Mouse (Mus musculus) hematopoietic stem cell, adult 5-6 weeks (primary cell): ENCODE measurements around the gene Prph. TPM values are rescaled to one million over a fixed set of nuclear protein-coding genes. Genes with fewer than 3 reads are reported as not detected.

Experiments
- ATAC-seq, 2 experiments: fragments of 125-278 bp in 1 of 2; replicated peaks in 1 of 2; 2 replicates each; pipeline ENCODE4 v1.8.0; 2016 to 2017; ENCODE audit warnings: inconsistent platforms in 2 of 2, mild to moderate bottlenecking in 2 of 2, moderate number of reproducible peaks in 2 of 2, low read depth in 1 of 2, moderate TSS enrichment in 1 of 2; ENCODE audit not compliant: low FRiP score in 2 of 2, poor library complexity in 2 of 2, severe bottlenecking in 2 of 2, insufficient read depth in 1 of 2, low TSS enrichment in 1 of 2
- total RNA-seq: library from RNA; stranded (forward); fragments of 172-1452, 232-1000 nt; gene quantifications from 2 replicates; pipeline ENCODE4 v1.2.3, GENCODE M21; 2017

The Prph gene
- total RNA-seq = not detected in 2 replicates

DNA sequence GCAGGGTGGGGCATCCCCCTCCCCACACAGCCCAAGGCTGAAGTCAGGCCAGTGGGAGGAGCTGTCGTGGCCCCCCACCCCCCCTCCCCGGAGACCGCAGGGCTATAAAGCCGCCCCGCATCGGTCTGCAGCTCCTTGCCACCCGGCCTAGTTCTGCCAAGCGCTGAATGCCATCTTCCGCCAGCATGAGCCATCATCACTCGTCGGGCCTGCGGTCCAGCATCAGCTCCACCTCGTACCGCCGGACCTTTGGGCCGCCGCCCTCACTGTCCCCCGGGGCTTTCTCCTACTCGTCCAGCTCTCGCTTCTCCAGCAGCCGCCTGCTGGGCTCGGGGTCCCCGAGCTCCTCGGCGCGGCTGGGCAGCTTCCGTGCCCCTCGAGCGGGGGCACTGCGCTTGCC is at the start of gene Prph:
Gene Prph (plus strand): TSS at position 135 of the 400 bp plus-strand sequence.
- ATAC-seq = no peak

DNA sequence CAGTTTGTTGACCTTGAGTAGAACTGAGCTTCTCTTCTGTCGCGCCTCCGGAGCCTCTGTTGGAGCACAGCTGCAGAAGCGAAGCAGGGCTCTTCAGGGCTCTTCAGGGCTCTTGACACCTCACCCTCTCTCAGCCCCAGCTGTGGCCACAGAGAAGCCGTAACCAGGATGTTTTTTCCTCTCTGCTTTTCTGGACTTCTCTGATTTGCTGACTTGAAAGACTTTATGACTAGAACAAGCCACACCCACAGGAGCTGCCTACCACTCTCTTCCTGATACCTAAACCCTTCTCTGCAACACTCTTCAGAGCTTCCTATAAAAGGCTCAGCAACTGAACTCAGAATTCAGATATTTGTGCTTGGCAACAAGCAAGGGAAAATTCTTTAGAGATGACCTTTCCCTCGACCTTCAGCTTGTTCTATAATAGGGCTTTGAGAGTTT is 46.2 kb upstream of the Prph start:
- ATAC-seq = peak; percentile 89 to 92

DNA sequence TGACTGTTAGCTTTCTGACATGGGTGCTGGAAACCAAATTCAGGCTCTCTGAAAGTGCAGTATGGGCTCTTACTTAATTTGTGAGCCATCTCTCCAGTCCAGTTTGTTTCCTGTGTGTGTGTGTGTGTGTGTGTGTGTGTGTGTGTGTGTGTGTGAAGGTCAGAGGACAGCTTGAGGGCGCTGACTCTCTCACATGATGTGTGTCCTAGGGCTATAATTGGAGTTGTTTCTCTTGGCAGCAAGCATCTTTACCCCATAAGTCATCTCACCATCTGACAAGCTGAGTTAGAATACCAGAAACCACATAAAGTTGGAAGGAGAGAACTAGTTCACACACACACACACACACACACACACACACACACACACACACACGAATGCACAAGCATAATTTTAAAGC is 44.1 kb upstream of the Prph start:
- peak in 1 of 2 experiments; percentile 25; a peak in 1 of 4 replicates for ATAC-seq

DNA sequence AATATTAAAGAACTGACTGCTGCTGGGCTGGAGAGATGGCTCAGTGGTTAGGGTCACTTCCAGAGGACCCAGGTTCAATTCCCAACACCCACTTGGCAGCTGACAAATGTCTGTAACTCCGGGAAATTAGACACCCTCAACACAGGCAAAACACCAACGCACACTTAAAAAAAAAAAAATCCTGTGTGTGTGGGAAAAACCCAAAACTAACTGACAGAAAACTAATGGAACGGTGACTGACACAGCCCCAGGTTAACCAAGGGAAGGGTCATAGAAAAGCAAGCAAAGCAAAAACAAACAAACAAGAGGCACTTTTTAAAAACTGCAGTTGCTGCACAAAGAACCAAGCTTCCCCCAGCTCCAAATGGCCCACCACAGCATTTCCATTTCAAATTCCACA is 43.0 kb upstream of the Prph start:
- no peak for ATAC-seq

DNA sequence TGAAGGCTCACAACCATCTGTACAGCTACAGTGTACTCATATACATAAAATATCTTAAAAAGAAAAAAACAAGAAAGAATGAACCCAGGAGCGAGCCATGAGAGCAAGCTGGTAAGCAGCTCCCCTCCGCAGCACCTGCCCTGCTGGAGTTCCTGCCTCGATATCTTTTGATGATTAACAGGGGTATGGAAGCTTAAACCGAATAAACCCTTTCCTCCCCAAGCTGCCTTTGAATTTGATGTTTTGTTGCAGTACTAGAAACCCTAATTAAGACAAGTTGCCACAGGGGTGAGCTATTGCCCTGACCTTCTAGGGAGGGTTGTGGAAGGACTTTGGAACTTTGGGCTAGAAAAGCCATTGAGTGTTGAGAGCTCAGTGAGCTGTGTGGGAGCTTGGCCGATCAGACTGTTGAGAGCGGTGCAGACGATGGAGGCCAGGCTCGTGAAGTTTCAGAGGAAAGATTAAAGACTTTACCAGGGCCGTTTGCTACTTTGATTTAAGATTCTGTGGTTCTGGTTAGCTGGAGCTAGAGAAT is 40.4 kb upstream of the Prph start:
- ATAC-seq = no peak

DNA sequence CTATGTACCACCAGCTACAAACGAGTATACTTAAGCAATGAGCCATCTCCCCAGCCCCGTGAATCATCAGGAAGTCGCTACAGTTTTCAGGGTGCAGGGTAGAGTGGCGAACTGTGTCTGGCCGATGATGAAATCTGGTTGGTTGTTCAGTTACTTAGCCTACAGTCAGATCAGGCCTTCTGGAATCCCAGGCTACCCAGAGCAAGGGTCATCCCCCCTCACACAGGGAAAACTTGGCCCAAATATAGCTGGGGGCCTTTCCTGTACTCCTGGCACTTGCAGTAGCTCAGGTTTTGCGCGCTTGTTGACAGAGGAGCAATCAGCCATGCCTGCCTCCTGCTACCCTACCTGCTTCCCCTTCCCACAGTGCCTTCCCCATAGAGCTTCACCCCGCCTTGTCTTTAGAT is 37.6 kb upstream of the Prph start:
- ATAC-seq = no peak

DNA sequence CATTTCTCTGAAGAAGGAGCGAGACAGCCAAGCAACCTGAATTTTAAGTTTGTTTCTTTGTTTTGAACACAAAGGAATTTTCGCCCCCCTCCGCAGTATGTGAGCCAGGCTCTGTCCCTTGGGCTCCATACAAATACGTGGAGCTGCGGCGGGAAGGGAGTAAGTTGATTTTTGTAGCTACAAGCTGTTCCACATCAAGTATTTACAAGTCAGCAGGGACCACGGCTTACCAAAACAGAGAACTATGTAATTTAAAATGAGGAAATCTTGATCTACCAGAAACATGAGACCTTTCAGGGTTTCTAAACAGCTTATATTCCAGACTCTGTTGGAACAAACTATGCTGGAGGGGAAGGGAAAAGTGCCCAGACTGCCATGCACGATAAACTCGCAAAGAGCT is 37.0 kb upstream of the Prph start:
- ATAC-seq = no peak

DNA sequence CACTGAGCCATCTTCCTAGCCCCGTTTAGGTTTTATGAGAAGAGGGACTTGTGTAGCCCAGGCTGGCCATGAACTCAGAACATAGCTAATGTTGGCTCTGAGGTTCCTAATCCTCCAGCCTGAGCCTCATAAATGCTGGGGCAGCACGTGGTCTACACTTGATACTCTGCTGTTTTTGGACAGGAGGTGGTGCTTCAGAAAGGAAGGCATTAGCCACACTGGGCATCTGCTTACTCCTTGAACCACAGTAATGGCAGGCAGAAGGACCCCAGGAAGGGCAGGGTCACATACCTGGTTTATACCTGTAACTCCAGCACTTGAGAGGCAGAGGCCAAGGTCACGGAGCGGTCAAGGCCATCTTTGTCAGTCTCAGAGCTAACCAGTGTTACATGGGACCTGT is 36.3 kb upstream of the Prph start:
- no peak for ATAC-seq

DNA sequence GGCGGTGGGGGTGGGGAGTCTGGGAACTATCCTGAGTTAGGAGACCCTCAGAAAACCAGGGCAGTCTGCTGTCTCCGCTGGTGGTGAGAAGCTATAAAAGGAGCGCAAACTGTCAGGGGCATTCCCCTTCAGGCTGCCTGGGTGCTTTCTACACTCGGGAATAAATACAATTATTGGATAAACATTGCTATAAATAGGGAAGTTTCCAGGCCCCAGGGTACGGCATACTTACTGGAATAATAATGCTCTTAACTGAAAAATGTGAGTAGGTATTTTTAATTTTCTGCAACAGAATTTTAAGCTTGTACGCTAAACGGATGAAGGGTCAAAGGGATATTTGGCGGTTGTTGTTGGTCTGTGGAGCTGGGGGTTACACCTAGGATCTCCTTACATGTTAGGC is 35.5 kb upstream of the Prph start:
- no peak for ATAC-seq

DNA sequence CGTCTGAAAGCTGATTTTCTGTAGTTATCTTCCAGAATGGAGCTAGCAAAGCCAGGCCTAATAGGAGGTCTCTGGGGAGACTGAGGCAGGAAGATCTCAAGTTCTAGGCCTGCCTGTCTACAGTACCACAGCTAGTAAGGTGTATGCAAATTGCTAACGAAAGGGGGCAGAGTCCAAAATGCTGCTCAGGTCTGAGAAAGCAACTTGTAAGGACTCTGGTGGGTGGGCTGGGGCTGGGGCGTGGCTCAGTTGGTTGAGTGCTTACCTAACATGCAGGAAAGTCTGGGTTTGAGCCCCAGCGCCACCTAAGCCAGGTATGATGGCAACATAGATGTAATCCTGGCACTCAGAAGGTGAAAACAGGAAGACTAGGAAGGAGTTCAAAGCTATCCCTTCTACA is 34.8 kb upstream of the Prph start:
- no peak for ATAC-seq

DNA sequence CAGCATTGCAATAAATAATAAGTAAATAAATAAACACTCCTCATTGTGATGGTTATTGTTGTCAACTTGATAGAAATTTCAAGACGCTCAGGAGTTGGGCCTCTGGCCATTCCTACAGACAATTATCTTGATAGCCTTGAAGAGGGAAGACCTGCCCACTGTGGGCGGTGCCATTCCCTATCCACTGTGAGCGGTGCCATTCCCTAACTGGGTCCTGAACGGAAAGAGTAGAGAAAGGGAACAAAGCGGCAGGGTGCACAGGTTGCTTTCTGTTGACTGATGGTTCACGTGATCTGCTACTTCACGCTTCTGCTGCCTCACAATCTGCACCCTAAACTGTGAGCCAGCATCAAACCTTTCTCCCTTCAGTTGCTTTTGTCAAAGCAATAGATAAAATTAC is 33.7 kb upstream of the Prph start:
- no peak for ATAC-seq

DNA sequence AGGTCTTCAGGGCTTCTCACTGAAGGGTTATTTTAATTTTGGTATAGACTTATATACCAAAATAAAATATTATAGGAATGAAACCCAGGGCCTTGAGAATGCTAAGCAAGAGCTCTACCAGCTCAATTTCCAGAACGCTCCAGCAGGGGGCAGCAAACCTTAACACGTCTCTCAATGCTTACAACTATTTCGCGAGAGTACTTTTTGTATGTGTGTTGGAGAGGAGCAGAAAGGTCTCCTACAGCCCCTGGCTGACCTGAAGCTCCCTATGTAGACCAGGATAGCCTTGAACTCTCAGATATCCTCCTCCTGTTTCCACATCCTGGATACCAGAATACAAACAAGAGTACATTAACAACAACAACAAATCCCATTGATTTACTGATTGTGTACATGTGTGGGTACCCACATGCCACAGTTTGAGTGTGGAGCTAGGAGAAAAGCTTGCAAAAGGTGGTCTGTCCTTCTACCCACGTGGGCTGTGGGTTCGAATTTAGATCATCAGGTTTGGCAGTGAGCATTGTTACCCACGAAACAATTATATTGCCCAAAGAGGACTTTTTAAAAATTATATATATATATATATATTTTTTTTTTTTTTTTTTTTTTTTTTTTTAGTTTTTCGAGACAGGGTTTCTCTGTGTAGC is 30.2 kb upstream of the Prph start:
- ATAC-seq = peak; percentile 47; a peak in 1 of 4 replicates

DNA sequence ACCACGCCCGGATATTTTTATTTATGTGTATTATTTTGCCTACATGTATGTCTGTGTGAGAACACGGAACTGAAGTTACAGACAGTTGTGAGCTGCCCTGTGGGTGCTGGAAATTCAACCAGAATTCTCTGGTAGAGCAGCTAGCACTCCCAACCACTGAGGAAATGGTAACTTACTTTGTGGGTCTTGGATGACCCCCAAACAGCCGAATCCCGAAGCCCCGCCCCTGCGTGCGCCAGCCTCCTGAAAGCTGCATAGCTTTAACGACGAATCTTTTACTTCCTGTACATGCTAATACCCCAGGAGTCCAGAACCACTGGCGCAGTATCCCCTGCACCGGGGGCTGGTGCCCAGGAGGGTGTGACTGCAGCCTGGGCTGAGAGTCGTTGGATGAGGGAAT is 29.6 kb upstream of the Prph start:
- ATAC-seq = no peak

DNA sequence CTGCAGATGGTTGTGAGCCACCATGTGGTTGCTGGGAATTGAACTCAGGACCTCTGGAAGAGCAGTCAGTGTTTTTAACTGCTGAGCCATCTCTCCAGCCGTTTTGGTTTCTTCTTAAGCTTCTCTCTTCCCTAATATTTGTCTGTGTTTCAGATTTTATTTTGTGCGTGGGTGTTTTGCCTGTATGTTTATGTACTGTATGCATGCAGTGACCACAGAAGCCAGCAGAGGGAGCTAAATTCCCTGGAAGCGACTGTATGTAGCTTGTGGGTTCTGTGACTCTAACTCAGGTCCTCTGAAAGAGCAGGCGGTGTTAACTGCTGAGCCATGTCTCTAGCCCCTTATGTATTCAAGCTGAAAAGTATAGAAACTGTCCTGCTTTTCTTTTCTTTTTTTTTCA is 28.7 kb upstream of the Prph start:
- ATAC-seq = no peak

DNA sequence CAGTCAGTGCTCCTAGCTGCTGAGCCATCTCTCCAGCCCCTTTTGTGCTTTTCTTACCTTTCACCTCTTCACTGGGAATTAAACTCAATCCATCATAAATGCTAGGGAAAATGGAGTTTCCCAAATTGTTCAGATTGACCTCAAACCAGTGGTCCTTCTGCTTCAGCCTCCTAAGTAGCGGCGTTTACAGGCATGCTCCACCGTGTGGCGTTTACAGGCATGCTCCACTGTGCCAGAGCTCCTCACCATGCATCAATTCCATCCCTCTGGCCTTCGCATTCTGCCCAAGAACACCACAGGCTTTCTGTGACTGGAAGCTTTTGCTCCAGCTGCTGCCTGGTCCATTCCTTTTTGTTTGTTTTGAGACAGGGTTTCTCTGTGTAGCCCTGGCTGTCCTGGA is 27.9 kb upstream of the Prph start:
- no peak for ATAC-seq

DNA sequence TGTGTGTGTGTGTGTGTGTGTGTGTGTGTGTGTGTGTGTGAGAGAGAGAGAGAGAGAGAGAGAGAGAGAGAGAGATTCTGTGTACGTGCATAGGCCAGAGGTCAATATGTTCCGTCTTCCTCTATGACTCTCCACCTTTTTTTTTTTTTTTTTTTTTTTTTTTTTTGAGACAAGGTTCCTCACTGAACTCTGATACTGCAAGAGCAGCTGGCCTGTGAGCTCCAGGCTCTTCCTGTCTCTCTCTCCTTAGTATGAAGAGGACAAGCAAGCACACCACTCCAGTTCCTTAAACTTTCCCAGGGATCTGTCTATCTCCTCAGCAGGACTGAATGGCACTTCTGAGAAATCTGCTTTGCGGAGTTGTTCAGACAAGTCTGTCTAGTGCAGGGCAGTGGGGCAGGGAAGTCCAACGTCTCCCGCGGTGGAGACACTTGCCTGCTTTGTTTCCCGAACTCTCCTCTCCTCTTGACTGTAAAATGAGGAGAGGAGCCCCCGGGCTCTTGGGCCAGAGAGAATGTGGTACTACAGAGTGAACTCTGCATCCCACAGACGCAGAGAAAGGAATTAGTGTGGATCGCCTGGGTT is 26.0 kb upstream of the Prph start:
- ATAC-seq = no peak

DNA sequence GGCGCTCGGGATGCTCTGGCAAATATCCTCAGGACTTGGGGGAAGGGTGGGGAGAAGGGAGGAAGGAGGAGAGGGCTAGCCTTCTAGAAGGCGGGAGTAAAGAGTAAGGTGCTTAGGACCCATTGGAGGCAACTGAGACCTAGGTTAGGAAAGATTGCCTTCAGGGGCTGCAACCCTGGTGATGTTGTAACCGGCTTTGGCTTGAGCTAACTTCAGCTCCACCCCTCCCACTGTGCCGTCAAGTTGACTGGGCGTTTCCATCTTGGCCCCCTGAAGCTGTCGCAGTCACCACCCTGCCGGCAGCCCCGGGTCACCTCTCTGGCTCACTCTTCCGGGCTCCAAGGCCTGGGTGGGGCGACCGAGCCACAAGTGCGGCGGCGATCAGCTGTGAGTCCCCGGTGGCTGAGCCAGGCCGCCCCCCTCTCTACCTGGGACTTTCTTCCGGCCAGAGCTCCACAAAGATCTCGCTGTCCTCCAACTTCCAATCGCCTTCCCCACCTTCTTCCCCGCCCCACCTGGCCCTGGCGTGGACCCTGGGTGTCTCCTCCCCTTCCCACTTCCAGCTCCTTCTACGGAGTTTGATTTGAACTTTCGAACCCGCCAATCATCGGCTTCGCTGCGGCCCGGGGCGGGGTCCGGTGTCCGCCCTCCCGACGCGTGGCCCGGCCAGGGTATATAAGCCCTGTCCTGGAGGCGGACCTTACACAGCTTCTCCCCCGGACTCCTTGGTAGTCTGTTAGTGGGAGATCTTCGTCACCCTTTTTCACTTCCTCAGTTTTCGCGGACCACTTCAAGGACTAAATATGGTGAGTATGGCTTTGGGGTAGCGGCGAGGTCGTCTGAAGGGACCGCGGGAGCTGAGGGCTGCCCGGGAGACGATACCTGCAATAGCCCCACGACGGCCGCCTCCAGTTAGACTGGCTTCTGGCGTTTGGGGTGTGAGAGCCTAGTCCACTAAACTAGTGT is 25.1 kb upstream of the Prph start, which contains the start of gene Tuba1c:
Gene Tuba1c (plus strand): TSS at position 273 of the 966 bp plus-strand sequence.
- ATAC-seq = peak; percentile 82 to 83
